Mouse (Mus musculus): ENCODE data around the gene Snrnp25.

Gene Snrnp25

DNA sequence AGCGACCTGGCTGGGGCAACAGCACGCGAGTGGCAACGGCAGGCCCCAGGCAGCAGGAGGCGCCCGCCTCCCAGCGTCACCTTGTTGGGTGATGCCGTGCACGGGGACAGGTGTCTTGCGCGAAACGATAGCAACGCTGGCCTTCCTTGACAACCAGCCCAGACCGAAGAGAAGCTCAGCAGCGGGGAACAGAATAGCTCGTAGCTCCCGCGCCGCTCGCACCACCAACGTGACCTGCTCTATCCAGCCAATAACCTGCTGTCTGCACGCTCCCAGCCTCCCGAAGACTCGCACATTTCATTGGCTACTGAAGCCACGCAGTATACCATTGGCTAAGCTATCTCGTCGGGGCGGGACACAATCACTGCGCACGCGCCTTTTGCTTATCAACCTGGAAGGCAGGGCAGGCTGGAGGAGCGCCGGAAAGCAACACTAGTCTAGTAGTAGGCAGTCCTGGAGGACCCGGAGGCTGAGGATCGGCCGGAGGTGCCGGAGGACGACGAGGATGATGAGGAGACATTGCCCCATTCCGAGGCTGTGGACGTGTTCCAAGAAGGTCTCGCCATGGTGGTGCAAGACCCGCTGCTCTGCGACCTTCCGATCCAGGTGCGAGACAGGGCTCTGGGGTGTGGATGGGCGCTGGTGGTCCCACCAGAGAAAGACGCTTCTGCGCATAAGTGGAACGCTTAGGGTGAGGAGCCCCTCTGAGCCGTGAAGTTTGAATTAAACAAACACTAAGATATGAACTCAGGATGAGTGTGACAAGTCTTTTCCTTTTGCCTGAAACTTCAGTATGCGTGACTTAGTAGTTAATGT, at the start of gene Snrnp25:
Snrnp25 (plus strand) TSS at position 358 of the 816 bp plus-strand sequence.
- peak; percentile 97 for DNase-seq

DNA sequence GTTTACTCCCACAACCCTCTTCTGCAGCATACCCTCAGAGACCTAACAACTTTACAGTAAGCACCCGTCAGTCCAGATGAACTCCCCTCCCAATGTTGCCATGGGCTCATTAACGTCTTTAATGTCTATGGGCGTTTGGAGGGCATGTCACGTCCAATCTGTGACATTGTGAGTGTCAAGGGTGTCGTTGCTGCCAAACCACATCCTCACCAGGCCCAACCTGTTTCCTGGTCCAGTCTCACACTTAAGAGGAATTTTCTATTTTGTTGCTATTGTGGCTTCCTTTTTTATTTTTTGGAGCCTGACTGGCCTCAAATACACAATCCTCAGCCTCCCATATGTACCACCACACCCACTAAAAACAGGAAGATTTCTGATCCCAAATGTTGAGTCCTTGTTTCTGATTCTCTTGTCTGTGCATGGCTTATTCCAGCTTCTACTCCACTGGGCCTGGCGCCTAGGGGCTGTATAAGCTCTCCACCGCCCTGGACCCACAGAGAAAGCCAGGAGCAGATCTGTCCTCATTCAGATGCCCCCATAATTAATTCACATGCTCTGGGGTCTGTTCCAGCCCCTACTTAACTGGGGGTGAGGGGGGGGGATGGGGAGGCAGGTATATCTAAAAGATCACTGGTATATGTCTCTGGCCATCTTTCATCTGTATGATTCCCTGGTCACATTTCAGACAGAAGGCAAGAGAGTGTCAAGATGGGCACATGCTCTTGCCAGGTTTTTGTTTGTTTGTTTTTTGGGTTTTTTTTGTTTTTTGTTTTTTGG, 48.2 kb upstream of the Snrnp25 start:
- DNase-seq = no peak

DNA sequence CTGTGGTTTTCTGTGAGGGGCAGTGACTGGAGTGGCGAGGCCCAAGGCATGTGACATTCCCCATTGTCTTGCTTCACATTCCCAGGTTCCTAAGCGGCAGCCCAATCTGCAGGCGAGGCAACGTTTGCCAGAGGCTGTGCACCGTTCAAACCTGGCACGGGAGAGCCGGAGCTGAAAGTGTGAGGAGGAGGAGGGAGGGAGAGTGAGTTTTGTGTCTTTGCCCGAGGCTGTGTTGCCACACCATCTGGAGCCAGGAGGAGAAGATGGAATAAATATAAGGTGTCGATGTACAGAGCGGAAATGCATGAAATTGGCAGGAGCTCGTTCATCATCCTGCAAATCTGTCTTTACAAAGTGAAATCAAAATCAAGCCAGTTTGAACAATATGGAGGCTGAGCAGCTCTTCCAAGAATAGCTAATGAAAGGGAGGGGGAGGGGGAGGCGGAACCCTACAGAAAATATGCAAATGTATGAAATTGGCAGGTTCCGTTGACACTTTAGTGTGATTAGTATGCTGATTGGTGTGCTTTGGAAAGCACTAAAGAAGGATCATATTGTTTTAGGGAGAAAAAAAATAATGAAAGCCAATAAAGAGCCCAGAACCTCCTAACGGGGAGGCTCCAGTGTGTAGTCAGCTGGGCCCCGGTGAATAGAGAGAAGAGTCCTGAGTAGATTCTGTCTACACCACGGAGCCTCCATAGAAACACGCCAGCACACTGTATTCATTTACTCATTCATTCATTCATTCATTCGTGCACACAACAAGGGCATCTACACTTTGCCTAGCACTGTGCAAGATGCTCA, 47.2 kb upstream of the Snrnp25 start:
- peak; percentile 52 for DNase-seq

DNA sequence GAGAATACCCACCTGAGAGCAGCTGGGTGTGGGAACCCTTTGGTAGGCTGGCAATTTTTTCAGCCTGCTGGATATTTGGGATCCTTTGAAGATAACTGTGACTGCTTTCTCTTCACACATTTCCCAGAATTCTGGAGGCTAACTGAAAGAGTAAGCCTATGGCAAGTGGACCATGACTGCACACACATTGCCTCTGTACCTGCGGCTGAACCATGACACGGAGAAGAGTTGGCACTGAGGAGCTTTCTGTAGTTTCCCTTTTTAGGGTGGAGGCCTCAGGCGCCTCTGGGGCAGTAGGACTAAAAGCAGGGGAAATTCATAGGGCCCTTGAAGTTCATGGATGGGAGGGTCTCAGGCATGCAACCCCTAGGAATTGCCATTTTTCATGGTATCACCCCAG, 46.0 kb upstream of the Snrnp25 start:
- DNase-seq = no peak

DNA sequence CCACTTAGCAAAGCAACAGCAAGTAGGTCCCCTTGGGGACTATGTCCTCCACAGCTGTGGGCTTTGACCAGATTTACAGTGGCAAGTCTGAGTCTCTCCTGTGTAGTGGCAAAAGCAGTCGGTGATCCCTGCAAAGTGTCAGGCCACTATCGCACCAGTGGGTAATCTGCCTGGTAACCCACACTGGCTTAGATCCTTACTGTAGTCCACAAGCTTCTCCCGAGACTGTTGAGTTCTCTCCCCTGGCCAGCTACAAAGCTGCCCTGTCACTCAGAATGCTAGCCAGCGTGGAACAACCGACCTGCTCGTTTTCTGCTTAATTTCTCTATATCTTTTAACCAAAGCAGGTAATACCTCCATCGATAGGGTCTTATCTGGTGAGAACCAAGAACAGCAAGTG, 44.9 kb upstream of the Snrnp25 start:
- DNase-seq = no peak

DNA sequence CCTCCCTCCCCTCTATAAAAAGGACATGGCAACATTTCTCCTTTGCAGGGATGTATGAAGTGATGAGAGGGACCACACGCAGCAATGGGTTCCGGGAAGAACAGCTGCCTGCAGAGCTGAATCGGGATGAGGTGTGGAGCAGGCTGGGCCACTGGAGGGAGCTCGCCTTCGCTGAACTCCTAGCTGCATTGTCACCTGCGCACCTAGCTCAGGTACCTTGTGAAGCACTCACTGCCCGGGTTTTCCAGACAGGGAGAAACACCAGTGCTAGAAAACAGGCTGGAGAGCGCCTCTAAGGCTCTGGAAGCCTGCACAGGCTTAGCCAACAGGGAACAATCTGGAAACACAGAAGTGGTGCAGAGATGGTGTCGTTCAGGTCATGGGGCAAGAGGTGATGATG, 43.7 kb upstream of the Snrnp25 start:
- DNase-seq = peak; percentile 44

DNA sequence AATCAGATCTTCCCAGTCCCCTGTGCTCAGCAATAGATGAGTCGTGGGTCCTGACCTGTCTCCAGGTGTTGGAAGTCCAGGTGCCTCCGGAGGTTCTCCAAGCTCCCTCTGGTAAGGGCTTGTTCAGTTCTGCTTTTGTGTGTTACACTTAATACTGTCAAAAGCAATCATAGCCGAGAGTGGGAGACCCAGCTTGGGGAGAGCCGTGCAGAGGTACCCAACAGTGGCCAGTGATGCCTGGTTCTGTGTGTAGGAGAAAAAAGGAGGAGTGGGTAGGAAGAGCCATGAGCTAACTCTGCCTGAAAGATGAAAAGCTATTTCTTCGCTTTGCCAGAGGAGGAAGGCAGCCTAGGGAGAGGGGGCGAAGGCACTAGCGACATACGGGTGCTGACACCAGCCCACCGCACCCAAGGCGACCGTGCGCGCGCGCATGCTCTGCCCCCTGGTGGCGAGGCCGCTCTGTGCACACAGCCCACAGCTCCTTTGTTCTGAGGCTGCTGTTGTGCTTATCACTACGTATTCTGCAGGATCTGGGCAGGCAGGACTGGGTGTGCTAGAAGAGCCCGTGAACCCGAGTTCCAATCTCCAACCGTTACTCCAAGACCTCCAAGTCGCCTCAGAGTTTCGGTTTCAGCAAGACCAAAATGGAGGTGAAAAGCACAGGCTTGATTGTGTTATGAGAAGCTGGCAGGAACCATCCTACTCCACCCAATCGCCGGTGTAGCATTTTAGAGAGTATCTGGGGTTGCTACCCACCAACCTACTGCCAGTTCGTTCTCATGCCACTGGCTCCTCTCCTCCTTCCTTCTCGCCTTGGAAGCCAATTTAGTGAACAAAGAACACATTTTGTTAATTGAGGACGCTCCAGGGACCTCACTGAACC, 43.1 kb upstream of the Snrnp25 start:
- DNase-seq = peak; percentile 73

DNA sequence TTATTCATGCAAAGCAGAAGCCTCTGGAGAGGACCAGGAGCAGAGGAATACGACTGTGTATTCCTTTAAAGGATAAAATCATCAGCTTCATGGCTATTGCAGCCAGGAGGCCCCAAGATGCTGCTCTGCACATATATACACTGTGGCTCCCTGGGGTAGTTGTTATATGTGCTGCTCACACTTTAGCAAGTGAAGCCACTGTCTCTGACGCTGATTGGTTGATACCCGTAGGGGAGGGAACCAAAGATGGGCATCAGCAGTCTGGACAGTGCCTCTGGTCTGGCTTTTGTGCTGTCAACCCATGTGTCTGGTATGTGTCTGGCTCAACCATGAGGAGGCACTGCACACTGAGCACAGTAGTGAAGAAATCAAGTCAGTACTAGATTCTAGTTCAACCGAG, 38.5 kb upstream of the Snrnp25 start:
- DNase-seq = no peak

DNA sequence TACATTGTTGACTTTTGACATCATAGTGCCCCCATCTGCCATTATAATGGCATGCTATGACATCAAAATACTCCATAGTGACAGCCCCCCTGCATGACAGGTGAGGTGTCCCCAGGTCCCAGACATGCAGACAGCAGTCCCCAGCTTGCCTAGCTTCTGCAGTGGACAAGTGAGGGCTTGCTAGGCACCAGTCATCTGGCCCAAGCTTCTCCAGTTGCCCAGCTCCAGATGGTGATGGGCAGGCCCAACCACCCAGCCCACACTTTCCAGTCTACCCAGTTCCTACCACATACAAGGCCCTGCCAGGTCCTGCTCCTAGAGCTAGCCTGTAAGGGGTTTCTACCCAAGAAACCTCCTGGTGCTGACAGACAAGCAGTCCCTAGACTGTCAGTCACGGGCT, 26.7 kb upstream of the Snrnp25 start:
- DNase-seq = no peak

DNA sequence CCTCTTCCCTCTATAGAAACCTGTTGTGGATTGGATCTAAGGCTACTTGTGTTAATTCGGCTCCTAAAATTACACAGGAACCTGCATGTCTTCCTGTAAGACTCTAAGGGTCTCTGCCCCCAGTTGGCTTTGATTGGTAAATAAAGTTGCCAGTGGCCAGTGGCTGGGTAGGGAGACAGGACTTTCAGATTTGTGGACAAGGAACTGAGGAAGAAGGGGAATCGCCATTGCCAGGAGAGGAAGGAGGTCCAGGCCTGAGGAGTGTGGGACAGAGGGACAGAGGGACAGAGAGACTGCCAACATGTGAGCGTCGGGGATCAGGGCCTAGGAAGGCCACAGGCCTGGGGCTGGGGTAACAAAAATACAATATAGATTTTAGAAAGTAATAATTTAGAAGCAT, 24.0 kb upstream of the Snrnp25 start:
- no peak for DNase-seq

DNA sequence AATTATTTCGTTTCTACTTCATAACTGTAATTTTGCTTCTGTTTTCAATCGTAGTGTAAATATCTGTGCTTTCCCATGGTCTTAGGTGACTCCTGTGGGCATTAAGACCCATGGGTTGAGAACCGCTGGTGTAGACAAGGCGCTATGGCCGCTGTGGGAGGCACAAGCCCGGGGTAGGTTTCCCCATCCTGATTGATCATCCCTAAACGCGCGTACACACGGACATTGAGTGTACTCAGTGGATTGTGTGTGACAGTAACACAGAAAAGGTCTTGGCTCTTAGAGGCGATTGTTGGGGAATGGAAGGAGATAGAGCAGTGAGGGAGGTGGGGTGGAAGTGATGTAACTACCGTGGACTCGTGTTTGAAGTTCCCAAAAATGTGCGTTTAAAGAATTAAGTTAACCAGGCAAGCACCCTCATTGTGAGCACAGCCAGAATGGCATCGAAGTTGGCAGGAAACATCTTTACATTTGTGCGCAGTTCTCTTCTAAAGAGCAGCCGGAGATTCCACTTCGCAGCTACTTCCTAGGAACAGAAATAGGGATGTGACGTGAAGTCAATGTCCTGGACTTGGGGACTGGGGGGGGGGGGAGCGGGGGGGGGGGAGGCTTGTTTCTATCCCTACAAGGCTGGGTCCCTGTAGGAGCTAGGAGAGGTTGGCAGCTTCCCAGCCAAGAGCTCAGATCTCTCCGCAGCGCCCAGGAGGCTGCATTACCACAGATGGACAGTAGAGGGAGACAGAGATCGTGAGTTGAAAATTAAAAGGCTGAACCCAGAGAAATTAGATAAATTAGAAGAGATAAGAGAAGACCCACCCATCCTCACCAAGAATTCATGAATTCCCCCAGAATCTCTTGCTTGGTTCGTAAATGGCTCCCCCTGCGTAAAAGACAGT, 23.0 kb upstream of the Snrnp25 start:
- DNase-seq = peak; percentile 81

DNA sequence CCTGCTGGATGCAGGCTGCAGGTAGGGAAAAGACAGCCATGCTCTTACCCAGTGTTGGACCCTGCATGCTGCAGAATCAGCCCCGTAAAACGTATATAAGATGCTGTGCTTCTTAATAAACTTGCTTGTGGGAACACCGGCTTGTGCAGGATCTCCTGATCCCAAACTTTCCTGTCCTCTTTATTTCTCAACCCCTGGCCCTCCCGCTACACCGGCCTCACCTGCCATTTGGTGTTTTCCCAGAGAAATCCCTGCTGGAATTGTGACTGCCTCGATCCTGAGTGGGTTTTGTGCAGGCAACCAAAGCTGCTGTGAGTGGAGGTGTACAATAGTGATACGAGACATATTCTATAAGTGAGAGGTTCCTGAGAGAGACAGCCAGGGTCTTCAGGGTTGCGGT, 20.7 kb upstream of the Snrnp25 start:
- no peak for DNase-seq

DNA sequence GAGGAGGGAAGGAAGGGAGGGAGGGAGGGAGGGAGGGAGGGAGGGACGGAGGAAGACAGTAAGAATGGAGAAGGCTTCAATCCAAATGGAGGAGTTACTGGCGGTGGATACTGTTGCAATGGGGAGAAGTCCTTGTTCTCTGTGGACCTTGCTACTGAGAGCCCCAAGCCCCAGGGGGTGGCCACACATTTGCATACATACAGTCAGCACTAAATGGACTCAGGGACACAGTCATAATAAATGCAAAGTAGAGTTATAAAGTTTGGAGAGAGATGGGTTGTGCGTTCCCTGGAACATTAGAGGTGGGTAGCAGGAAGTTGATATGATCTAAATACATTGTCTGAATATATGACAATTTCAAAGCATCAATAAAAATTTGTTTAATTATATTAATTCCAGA, 19.2 kb upstream of the Snrnp25 start:
- DNase-seq = no peak

DNA sequence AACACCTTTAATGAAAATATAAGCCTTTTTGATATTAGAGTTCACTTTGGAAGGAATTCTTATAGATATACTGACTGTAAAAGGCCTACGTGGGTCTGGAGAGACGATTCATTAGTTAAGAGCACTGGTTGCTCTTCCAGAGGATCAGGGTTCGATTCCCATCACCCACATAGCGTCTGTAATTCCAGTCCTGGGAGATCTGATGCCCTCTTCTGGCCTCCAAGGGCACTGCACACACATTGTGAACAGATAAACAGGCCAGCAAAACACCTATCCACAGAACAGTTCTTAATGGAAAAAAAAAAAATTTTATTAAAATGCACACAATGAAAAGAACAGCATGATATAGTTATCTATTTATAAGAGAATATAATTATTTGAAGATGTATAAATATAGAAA, 18.0 kb upstream of the Snrnp25 start:
- DNase-seq = no peak

DNA sequence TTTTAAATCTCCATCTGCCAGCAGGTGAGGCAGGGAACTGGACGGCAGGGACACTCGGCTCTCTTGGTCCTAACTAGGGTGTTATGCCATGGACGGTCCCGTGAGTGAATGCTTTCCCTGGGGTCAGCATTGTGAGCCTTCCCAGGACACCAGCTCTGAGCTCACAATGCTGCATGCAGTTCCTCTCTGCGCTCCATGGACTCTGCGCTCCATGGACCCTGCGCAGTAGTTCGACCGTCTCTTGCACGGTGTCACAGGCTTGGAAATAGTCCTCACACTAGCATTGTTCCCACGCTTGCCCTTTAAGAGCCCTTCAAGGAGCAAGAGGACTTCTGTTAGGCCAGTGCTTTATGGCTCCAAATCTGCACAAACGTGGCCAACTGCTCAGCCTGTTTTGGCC, 16.3 kb upstream of the Snrnp25 start:
- DNase-seq = no peak

DNA sequence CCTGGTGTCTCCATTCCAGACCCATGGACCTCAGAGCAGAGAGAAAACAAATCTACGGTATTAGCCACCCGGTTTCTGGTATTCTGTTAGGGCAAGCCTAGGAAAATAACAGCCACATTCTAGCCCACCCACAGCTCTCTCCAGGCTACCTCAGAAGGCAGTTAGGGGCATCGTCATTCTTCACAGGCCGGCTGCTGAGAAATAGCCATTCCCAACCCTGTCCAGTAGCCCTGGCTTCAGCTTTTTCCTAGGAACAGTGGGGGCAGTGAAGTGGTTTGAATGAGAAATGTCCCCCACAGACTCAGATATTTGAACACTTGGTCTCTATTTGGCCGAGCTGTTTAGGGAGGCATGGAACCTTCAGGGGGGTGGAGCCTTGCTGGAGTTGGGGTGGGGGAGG, 15.8 kb upstream of the Snrnp25 start:
- no peak for DNase-seq

DNA sequence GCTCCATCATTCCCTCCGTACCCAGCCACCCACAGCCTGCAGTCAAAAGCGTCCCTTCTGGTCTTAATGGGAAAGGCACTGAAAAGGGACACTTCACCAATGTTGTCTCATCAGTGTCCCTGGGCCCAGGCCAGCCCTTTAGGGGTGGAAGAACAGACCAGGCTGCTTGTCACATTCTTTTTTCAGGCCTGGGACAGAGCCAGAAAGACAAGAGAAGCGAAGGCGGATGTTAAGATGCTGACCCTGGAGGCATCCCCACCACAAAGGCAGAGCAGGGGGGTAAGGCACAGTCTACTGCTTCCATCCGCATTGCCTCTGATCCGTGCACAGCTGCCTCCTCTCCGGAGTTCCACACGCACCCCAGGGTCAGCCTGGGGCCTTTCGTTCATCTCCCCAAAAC, 15.1 kb upstream of the Snrnp25 start:
- no peak for DNase-seq

DNA sequence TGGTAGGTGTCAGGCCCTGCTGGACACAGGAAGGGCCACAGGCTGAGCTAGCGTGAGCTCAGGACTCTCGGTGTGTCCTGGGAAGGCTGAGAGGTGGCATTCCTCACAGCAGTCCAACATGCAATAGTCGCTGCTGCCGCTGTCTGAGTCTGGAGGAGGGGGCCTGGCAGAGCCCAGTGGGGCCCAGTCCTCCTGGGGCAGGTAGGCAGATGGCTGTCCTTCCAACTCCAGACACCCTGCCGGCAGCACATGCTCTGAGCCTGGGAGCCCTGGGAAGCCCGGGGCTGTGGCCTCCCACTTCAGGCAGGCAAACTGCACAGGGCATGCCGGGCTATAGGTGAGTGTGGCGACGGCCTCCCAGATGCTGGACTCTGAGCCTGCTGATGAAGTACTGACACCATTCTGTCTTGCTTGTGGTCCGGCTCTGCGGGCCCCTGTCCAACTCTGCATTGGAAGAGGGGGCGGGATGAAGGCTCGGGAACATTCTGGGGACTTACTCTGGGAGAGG, 14.6 kb upstream of the Snrnp25 start:
- DNase-seq = peak; percentile 19

DNA sequence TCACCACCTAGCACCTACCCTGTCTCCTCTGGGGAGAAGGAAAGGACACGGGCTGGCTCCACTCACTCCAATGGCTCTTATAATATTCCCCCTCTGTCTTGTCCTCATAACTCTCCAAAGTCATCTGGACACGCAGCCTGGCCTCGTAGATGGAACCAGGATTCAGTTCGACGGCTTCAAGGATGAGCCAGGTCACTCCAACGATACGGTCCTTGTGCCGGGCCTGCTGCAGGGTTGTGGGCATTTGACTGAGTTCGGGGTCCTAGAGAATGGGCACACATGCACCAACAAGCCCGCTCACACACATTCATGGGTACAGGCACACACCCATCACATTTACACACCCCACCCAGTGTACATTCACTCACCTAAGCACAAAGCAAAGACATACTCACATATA, 12.1 kb upstream of the Snrnp25 start:
- no peak for DNase-seq

DNA sequence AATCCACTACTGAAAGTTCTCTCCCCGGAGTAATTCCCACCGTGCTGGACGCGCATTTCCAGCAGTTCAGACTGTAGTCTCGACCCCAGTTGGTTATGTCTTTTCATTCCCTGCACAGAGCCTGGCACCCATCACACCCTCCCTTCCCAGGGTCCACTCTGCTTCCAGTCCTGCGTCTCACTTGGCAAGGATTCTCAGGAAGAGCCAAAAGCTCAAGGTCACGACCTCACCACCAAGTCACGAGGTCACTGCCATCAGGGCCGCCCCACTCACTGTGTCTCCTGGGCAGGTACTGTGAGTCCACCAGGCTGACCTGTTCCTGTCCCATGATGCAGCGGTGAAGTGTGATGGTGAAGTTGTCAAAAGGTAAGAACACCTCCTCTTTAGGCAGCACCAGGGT, 11.1 kb upstream of the Snrnp25 start:
- no peak for DNase-seq

DNA sequence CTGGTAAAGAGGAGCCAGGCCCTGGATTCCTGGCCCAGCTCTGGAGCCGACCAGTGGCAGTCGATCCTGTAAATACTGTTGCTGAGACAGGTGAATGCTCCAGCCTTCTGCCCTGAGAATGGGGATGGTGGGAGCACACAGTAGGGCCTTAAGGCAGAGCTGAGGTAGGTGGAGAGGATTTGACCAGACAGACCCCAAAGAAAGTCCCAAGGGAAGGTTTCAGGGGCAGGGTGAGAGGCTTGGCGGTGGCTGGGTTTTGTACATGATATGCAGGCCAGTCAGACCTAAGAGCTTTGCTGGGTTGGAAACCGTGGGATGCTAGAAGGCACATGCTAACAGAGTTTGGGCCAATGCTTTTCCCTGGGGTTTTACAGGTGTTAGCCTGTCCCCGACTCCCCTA, 10.6 kb upstream of the Snrnp25 start:
- no peak for DNase-seq
